Mouse (Mus musculus) spleen, adult 2 months (tissue): ENCODE measurements around the gene Foxc1.

ENCODE experiments used
- CTCF ChIP-seq: fragments of 200-500 bp; IDR thresholded peaks from 2 replicates; pipeline ENCODE4 v1.5.1; 2011; ENCODE audit warnings: mild to moderate bottlenecking, inconsistent platforms; ENCODE audit not compliant: insufficient read depth, insufficient read length, insufficient replicate concordance; ENCODE audit errors: extremely low read depth
- POLR2A ChIP-seq: fragments of 200-500 bp; IDR thresholded peaks from 2 replicates; pipeline ENCODE4 v1.6.1; 2011; ENCODE audit warnings: low read depth, low read length, inconsistent platforms

DNA sequence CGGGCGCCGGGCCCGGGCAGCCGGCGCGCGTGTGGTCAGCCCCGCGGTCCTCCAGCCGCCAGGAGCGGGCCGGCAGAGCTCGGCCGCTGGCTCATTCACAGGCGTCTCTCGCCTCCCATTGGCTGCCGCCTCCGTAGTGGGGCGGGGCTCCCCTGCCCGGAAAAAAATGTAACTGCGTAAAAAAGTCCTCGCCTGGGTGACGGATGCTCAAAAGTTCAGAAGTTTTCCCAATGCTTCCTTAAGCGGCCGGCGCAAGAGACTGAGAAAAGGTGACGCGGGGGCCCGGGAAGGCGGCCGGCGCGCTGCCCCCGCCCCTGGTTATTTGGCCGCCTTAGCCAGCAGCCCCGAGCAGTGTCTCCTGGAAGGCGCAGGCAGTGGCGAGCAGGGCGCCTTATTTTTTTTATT, at the start of gene Foxc1:
- TF ChIP-seq CTCF (no peak), POLR2A (no peak)
